In genomic region chr14:79793179-79793578, GRCm38 (mm10) we compare ENCODE assay signal across 28 mouse cellular contexts. TPM values are rescaled to one million over a fixed set of nuclear protein-coding genes. Genes with fewer than 3 reads are reported as not detected.
DNase-seq lines count a peak whose midpoint lies in the region; ATAC-seq and TF ChIP-seq lines count a peak whose summit lies in the region.
"Had no signal": no experiment of that assay in that cellular context is flagged by ENCODE, and none has a peak within 500 bp of the region (broad histone marks: within the 10 kb centered on the region; RNA-seq: fewer than 3 reads in every experiment).

No protein-coding gene starts in this region.

- peaks cover 6% of the 10 kb centered on the region for H3K4me1 ChIP-seq in forebrain, embryonic 14.5 days (ENCODE audit: control insufficient read depth, insufficient read depth, low read length)
- H3K4me1 ChIP-seq in forebrain, embryonic 10.5 days: peaks cover 10% of the 10 kb centered on the region; the same call in 1 of the 2 replicates
- peaks cover 8 to 9% of the 10 kb centered on the region in 2 experiments; a peak in 2 of 4 replicates for H3K4me1 ChIP-seq in CH12.LX (ENCODE audit: control insufficient read depth in 1 of 2, insufficient read depth in 2 of 2)
- H3K4me1 ChIP-seq in liver, embryonic 12.5 days: no peaks in the 10 kb centered on the region
- H3K4me1 ChIP-seq: heart, embryonic 10.5 days; hindbrain, embryonic 12.5 days; midbrain, embryonic 15.5 days had no signal

- TF ChIP-seq EP300 in CH12.LX (IDR thresholded peaks at IDR 0.05; ENCODE audit: low read length): no peak

- TF ChIP-seq RAD21 in CH12.LX (IDR thresholded peaks at IDR 0.05; ENCODE audit: low read depth, low read length): no peak

- H3K36me3 ChIP-seq in forebrain, embryonic 14.5 days (ENCODE audit: control insufficient read depth, insufficient read depth, low read length): no peaks in the 10 kb centered on the region
- H3K36me3 ChIP-seq in forebrain, embryonic 10.5 days (replicated peaks): no peaks in the 10 kb centered on the region
- no peaks in the 10 kb centered on the region for H3K36me3 ChIP-seq in CH12.LX (replicated peaks in 1 of 2; ENCODE audit: control insufficient read depth in 1 of 2, insufficient read depth in 1 of 2, low read length in 1 of 2)
- H3K36me3 ChIP-seq in liver, embryonic 12.5 days: no peaks in the 10 kb centered on the region
- H3K36me3 ChIP-seq: heart, embryonic 10.5 days; hindbrain, embryonic 12.5 days; limb, embryonic 10.5 days; midbrain, embryonic 15.5 days had no signal

- TF ChIP-seq CTCF in CH12.LX (conservative IDR thresholded peaks at IDR 0.05 in 1 of 2, IDR thresholded peaks at IDR 0.05 in 1 of 2; ENCODE audit: low read depth in 2 of 2, low read length in 2 of 2): no peak

- no peak for TF ChIP-seq POLR2A in CH12.LX (IDR thresholded peaks at IDR 0.05; ENCODE audit: low read depth, low read length)

- no peak overlapping the region for H3K9ac ChIP-seq in forebrain, embryonic 14.5 days (ENCODE audit: low read length)
- H3K9ac ChIP-seq in CH12.LX (ENCODE audit: insufficient read depth, low read depth): no peak overlapping the region
- H3K9ac ChIP-seq in liver, embryonic 12.5 days: no peak overlapping the region
- H3K9ac ChIP-seq: hindbrain, embryonic 12.5 days; lung, embryonic 14.5 days; midbrain, embryonic 15.5 days had no signal

- no peak overlapping the region for H3K27ac ChIP-seq in forebrain, embryonic 14.5 days (ENCODE audit: low read depth, low read length)
- H3K27ac ChIP-seq in forebrain, embryonic 10.5 days: no peak overlapping the region
- H3K27ac ChIP-seq in CH12.LX (ENCODE audit: insufficient read depth, low read depth): no peak overlapping the region
- H3K27ac ChIP-seq in liver, embryonic 12.5 days: no peak overlapping the region
- H3K27ac ChIP-seq: heart, embryonic 10.5 days; hindbrain, embryonic 12.5 days; limb, embryonic 10.5 days; midbrain, embryonic 15.5 days had no signal

- dilution Hi-C loops in CH12.LX (cut with MboI; ENCODE audit: extremely low pct_ligation_motif_present, extremely low pct_unique_long_range_greater_than_20kb, low sequenced_read_pairs): no loop called here

- peak; percentile 54; the same call in 1 of the 2 replicates for ATAC-seq in forebrain, embryonic 14.5 days
- no peak for ATAC-seq in liver, embryonic 12.5 days
- ATAC-seq: inflammation-experienced regulatory T-cells, adult 6 months; midbrain, embryonic 15.5 days had no signal

- no peaks in the 10 kb centered on the region for H3K79me2 ChIP-seq in CH12.LX (replicated peaks; ENCODE audit: control insufficient read depth, extremely low read depth, insufficient read depth, poor library complexity, severe bottlenecking)

- 66% methylated on average over 8 of the region's 8 CpGs for WGBS in forebrain, embryonic 14.5 days
- 92% methylated on average over 8 of the region's 8 CpGs for WGBS in forebrain, embryonic 10.5 days
- WGBS in liver, embryonic 12.5 days (ENCODE audit: insufficient replicate concordance): 67% methylated on average over 8 of the region's 8 CpGs

- no peaks in the 10 kb centered on the region for H3K27me3 ChIP-seq in forebrain, embryonic 14.5 days (replicated peaks; ENCODE audit: control insufficient read depth, insufficient read depth, low read length)
- H3K27me3 ChIP-seq in forebrain, embryonic 10.5 days (ENCODE audit: poor library complexity, severe bottlenecking): no peaks in the 10 kb centered on the region
- no peaks in the 10 kb centered on the region for H3K27me3 ChIP-seq in CH12.LX (replicated peaks)
- H3K27me3 ChIP-seq in liver, embryonic 12.5 days (replicated peaks): no peaks in the 10 kb centered on the region
- H3K27me3 ChIP-seq: hindbrain, embryonic 12.5 days; midbrain, embryonic 15.5 days had no signal

- peak; percentile 54 for DNase-seq in forebrain, embryonic 14.5 days (ENCODE audit: low spot score)
- DNase-seq in forebrain, embryonic 10.5 days (ENCODE audit: extremely low spot score, low spot score): no peak
- no peak for DNase-seq in CH12.LX (ENCODE audit: extremely low read depth)
- DNase-seq in layer of hippocampus, adult 11-12 months (ENCODE audit: low spot score): peak; percentile 77
- DNase-seq in layer of hippocampus, postnatal 14 days (ENCODE audit: low spot score in 2 of 2): peak; percentile 59 to 83
- DNase-seq in adrenal gland, postnatal 14 days: no peak
- no peak for DNase-seq in lung, adult 18-20 months
- DNase-seq: adrenal gland, postnatal 36 days; cerebellum, adult 9-10 months; heart, postnatal 10 days; kidney, adult 8-10 months; kidney, postnatal 14 days; lung, embryonic 14.5 days; lung, postnatal 36 days; spleen, adult 18-20 months; thymus, adult 2 months had no signal

- H3K4me3 ChIP-seq in forebrain, embryonic 14.5 days (ENCODE audit: low read depth, low read length): no peak overlapping the region
- no peak overlapping the region for H3K4me3 ChIP-seq in forebrain, embryonic 10.5 days
- no peak overlapping the region for H3K4me3 ChIP-seq in CH12.LX (replicated peaks in 1 of 3; ENCODE audit: low read depth in 2 of 3, low read length in 2 of 3, poor library complexity in 1 of 3)
- H3K4me3 ChIP-seq in liver, embryonic 12.5 days: no peak overlapping the region
- H3K4me3 ChIP-seq: erythroblast, embryonic 14.5 days; heart, embryonic 10.5 days; hindbrain, embryonic 12.5 days; limb, embryonic 10.5 days; midbrain, embryonic 15.5 days; myocyte had no signal

- H3K9me3 ChIP-seq in forebrain, embryonic 14.5 days (replicated peaks; ENCODE audit: control insufficient read depth, low read length): no peaks in the 10 kb centered on the region
- peaks cover 4% of the 10 kb centered on the region; the same call in 1 of the 2 replicates for H3K9me3 ChIP-seq in forebrain, embryonic 10.5 days
- peaks cover 3% of the 10 kb centered on the region for H3K9me3 ChIP-seq in CH12.LX (replicated peaks; ENCODE audit: low read length)
- 0 out of 2 replicates have a peak, but pooled peaks cover 4% of the 10 kb centered on the region for H3K9me3 ChIP-seq in liver, embryonic 12.5 days (replicated peaks)
- H3K9me3 ChIP-seq: heart, embryonic 10.5 days; hindbrain, embryonic 12.5 days; limb, embryonic 10.5 days; midbrain, embryonic 15.5 days had no signal

- H3K4me2 ChIP-seq in forebrain, embryonic 14.5 days (ENCODE audit: low read length): no peak overlapping the region
- peak overlapping the region; percentile 35 for H3K4me2 ChIP-seq in CH12.LX (ENCODE audit: insufficient read depth, low read depth, poor library complexity, severe bottlenecking)
- H3K4me2 ChIP-seq in liver, embryonic 12.5 days: no peak overlapping the region
- H3K4me2 ChIP-seq: hindbrain, embryonic 12.5 days; lung, embryonic 14.5 days; midbrain, embryonic 15.5 days had no signal

- in situ Hi-C loops in CH12.LX (cut with MboI; ENCODE audit: low pct_ligation_motif_present, low pct_unique_long_range_greater_than_20kb, low sequenced_read_pairs): no loop called here

TF ChIP-seq in CH12.LX, 34 proteins besides CTCF, POLR2A, EP300 and RAD21:
- TF ChIP-seq ETS1 (conservative IDR thresholded peaks at IDR 0.05; ENCODE audit: low read depth, low read length): no peak
- no peak for TF ChIP-seq MYC (IDR thresholded peaks at IDR 0.05; ENCODE audit: low read depth, low read length)
- TF ChIP-seq JUN (IDR thresholded peaks at IDR 0.05; ENCODE audit: insufficient read depth, low read depth, low read length): no peak
- no peak for TF ChIP-seq MAFK (IDR thresholded peaks at IDR 0.05; ENCODE audit: insufficient replicate concordance, low read length)
- TF ChIP-seq NRF1 (IDR thresholded peaks at IDR 0.05; ENCODE audit: low read depth, low read length): no peak
- TF ChIP-seq RCOR1 (conservative IDR thresholded peaks at IDR 0.05; ENCODE audit: low read depth, low read length): no peak
- TF ChIP-seq JUND (conservative IDR thresholded peaks at IDR 0.05; ENCODE audit: low read depth, low read length): no peak
- TF ChIP-seq SMC3 (IDR thresholded peaks at IDR 0.05; ENCODE audit: low read depth, low read length): no peak
- TF ChIP-seq BHLHE40 (IDR thresholded peaks at IDR 0.05; ENCODE audit: low read depth, low read length): no peak
- TF ChIP-seq ZKSCAN1 (IDR thresholded peaks at IDR 0.05; ENCODE audit: borderline replicate concordance, low read depth, low read length): no peak
- TF ChIP-seq TBP (conservative IDR thresholded peaks at IDR 0.05; ENCODE audit: low read depth, low read length): no peak
- TF ChIP-seq GABPA (IDR thresholded peaks at IDR 0.05; ENCODE audit: insufficient replicate concordance, low read depth, low read length): no peak

RNA-seq across cellular contexts. Expression of gene Pcdh8, which starts 22.1 kb away (rescaled TPM):
- 22.7 and 35.1 TPM in 2 replicates for polyA plus RNA-seq in forebrain, embryonic 14.5 days (2014; fragmentation: Nextera tagmentation; extraction: Ambion mirVana)
- 3.7 and 4.1 TPM in 2 replicates for polyA plus RNA-seq in forebrain, embryonic 10.5 days (2016; fragmentation: Nextera tagmentation; extraction: Ambion mirVana)
- not detected in 2 replicates for total RNA-seq in CH12.LX (2012; rRNA removed)
- not detected in 2 replicates for total RNA-seq in CH12.LX (2014; rRNA removed)
- not detected in 2 replicates for polyA plus RNA-seq in CH12.LX (2012; ENCODE audit: insufficient read length, low read depth)
- 10 to 100 TPM; 64.4 to 77.0 TPM for total RNA-seq in layer of hippocampus, postnatal 14 days (2021)
- total RNA-seq in adrenal gland, postnatal 14 days (2021): 0.11 and 0.45 TPM in 2 replicates
- polyA plus RNA-seq in liver, embryonic 12.5 days (2016; fragmentation: Nextera tagmentation; extraction: Ambion mirVana): 0.04 TPM in 1 of 2 replicates, not detected in the other
- total RNA-seq: common myeloid progenitor, adult 5-6 weeks; heart, postnatal 10 days; liver, adult 2 months; megakaryocyte-erythroid progenitor cell, adult 5-6 weeks; MEL had no signal
- polyA plus RNA-seq: erythroblast, embryonic 14.5 days; inflammation-experienced regulatory T-cells, adult 6 months; liver, adult 2 months had no signal

Comparison
In these comparisons a context has a peak if more than half of its experiments do, and no peak if none do; other contexts are left out.
1. DNase-seq: peak in forebrain, embryonic 14.5 days (single experiment), layer of hippocampus, adult 11-12 months (single experiment) and layer of hippocampus, postnatal 14 days (2 of 2); none in forebrain, embryonic 10.5 days (single experiment), CH12.LX (single experiment), adrenal gland, postnatal 14 days (single experiment) and lung, adult 18-20 months (0 of 2).